Comparison of ENCODE assay signal across 16 mouse cellular contexts in genomic region chr6:99330169-99330568, GRCm38 (mm10).
DNase-seq lines count a peak whose midpoint lies in the region; ATAC-seq lines count a peak whose summit lies in the region.
"Had no signal": no experiment of that assay in that cellular context is flagged by ENCODE, and none has a peak within 500 bp of the region (broad histone marks: within the 10 kb centered on the region; RNA-seq: fewer than 3 reads in every experiment).

No protein-coding gene starts in this region.

- intact Hi-C loops in heart, postnatal 36 days (cut with DNase I) = no loop called here

- DNase-seq in layer of hippocampus, adult 9-11 months = peak; percentile 32
- DNase-seq in layer of hippocampus, adult 9-10 months (ENCODE audit: low spot score) = no peak
- DNase-seq in heart, postnatal 36 days = no peak
- DNase-seq in kidney, postnatal 36 days = no peak
- DNase-seq: adrenal gland, adult 8-10 months; adrenal gland, postnatal 14 days; adrenal gland, postnatal 36 days; cerebellum, adult 11 months; cerebellum, adult 18-20 months; cerebellum, adult 8-10 months; cerebellum, adult 9-11 months; cerebellum, postnatal 14 days; cerebellum, postnatal 36 days; embryo, embryonic 11 days had no signal

- ATAC-seq in neutrophil, adult 5-6 weeks (ENCODE audit: extremely low read depth, insufficient number of reproducible peaks, low FRiP score, poor library complexity, severe bottlenecking) = peak; percentile 25; the same call in 1 of the 2 replicates
- ATAC-seq: forebrain, embryonic 16.5 days had no signal
